Mouse (Mus musculus) CH12.LX (cell line): ENCODE results near the gene Snx4. TPM values are rescaled to one million over a fixed set of nuclear protein-coding genes. Genes with fewer than 3 reads are reported as not detected.
A peak's percentile ranks its signal among the peaks of the same experiment; 100 is the strongest.

Experiments
- DNase-seq: peaks from one replicate; pipeline ENCODE4 v3.0.0-alpha.2; 2013; ENCODE audit errors: extremely low read depth
- H3K27ac ChIP-seq: 2 replicates; pipeline ENCODE4 v1.5.1; 2012; ENCODE audit warnings: low read depth, mild to moderate bottlenecking, control low read depth, moderate library complexity; ENCODE audit not compliant: insufficient read depth
- H3K27me3 ChIP-seq: replicated peaks from 2 replicates; pipeline ENCODE3; 2012; ENCODE audit warnings: inconsistent platforms
- H3K36me3 ChIP-seq, 2 experiments: replicated peaks in 1 of 2; 2 replicates each; pipeline versions ENCODE3 to v1.6.1; 2012; ENCODE audit warnings: inconsistent platforms in 1 of 2, low read length in 1 of 2, mild to moderate bottlenecking in 1 of 2, mixed read lengths in 1 of 2, moderate library complexity in 1 of 2; ENCODE audit not compliant: control insufficient read depth in 1 of 2, insufficient read depth in 1 of 2
- H3K4me1 ChIP-seq, 2 experiments: 2 replicates each; pipeline ENCODE4 v1.6.1; 2012; ENCODE audit warnings: inconsistent platforms in 1 of 2, moderate library complexity in 1 of 2; ENCODE audit not compliant: insufficient read depth in 2 of 2, control insufficient read depth in 1 of 2
- H3K4me2 ChIP-seq: 2 replicates; pipeline ENCODE4 v1.6.1; 2012; ENCODE audit warnings: low read depth, mild to moderate bottlenecking, control low read depth; ENCODE audit not compliant: poor library complexity, insufficient read depth, severe bottlenecking
- H3K4me3 ChIP-seq, 3 experiments: fragments of 150-350 bp in 1 of 3; sonication (generic) in 1 of 3; replicated peaks in 1 of 3; 2 replicates each; pipeline versions ENCODE3 to v1.5.1; 2011 to 2012; ENCODE audit warnings: low read depth in 2 of 3, low read length in 2 of 3, mild to moderate bottlenecking in 2 of 3, moderate library complexity in 2 of 3, control low read depth in 1 of 3, improper control_type of control experiment in 1 of 3, inconsistent platforms in 1 of 3, mixed read lengths in 1 of 3; ENCODE audit not compliant: poor library complexity in 1 of 3
- H3K79me2 ChIP-seq: replicated peaks from 2 replicates; pipeline ENCODE4 v1.6.1; 2012; ENCODE audit warnings: mild to moderate bottlenecking, moderate library complexity; ENCODE audit not compliant: control insufficient read depth, poor library complexity, insufficient read depth, severe bottlenecking; ENCODE audit errors: extremely low read depth
- H3K9ac ChIP-seq: 2 replicates; pipeline ENCODE4 v1.6.1; 2012; ENCODE audit warnings: low read depth, mild to moderate bottlenecking, control low read depth, moderate library complexity; ENCODE audit not compliant: insufficient read depth
- H3K9me3 ChIP-seq: replicated peaks from 2 replicates; pipeline ENCODE3; 2012; ENCODE audit warnings: low read length, inconsistent platforms, mixed read lengths
- BHLHE40 ChIP-seq: IDR thresholded peaks from 2 replicates; pipeline ENCODE4 v1.6.1; 2011; ENCODE audit warnings: mild to moderate bottlenecking, low read depth, low read length, improper control_type of control experiment
- CHD1 ChIP-seq: IDR thresholded peaks from 2 replicates; pipeline ENCODE4 v1.6.1; 2012; ENCODE audit warnings: low read depth, low read length, improper control_type of control experiment, inconsistent platforms
- CHD2 ChIP-seq: IDR thresholded peaks from 2 replicates; pipeline ENCODE4 v1.6.1; 2011; ENCODE audit warnings: low read length, improper control_type of control experiment
- CTCF ChIP-seq, 2 experiments: IDR thresholded peaks in 1 of 2; conservative IDR thresholded peaks in 1 of 2; 2 replicates each; pipeline ENCODE4 v1.5.1; 2011 to 2012; ENCODE audit warnings: low read depth in 2 of 2, low read length in 2 of 2, improper control_type of control experiment in 1 of 2, inconsistent platforms in 1 of 2, mild to moderate bottlenecking in 1 of 2, moderate library complexity in 1 of 2
- E2F4 ChIP-seq: IDR thresholded peaks from 2 replicates; pipeline ENCODE4 v1.6.1; 2011; ENCODE audit warnings: low read depth, low read length, improper control_type of control experiment; ENCODE audit not compliant: insufficient replicate concordance
- ELF1 ChIP-seq: IDR thresholded peaks from 2 replicates; pipeline ENCODE4 v1.6.1; 2014; ENCODE audit warnings: low read depth, mild to moderate bottlenecking, inconsistent platforms, low read length, improper control_type of control experiment
- EP300 ChIP-seq: IDR thresholded peaks from 2 replicates; pipeline ENCODE4 v1.6.1; 2011; ENCODE audit warnings: low read length, improper control_type of control experiment
- ETS1 ChIP-seq: conservative IDR thresholded peaks from 2 replicates; pipeline ENCODE4 v1.6.1; 2012; ENCODE audit warnings: low read depth, mild to moderate bottlenecking, inconsistent platforms, low read length, improper control_type of control experiment, moderate library complexity
- GABPA ChIP-seq: IDR thresholded peaks from 2 replicates; pipeline ENCODE4 v1.6.1; 2012; ENCODE audit warnings: low read depth, low read length, improper control_type of control experiment, inconsistent platforms; ENCODE audit not compliant: insufficient replicate concordance
- HCFC1 ChIP-seq: IDR thresholded peaks from 2 replicates; pipeline ENCODE4 v1.6.1; 2012; ENCODE audit warnings: low read depth, mild to moderate bottlenecking, inconsistent platforms, low read length, improper control_type of control experiment
- IRF4 ChIP-seq: IDR thresholded peaks from 2 replicates; pipeline ENCODE4 v1.6.1; 2014; ENCODE audit warnings: low read depth, mild to moderate bottlenecking, inconsistent platforms, low read length, improper control_type of control experiment
- JUN ChIP-seq: IDR thresholded peaks from 2 replicates; pipeline ENCODE4 v1.6.1; 2011; ENCODE audit warnings: low read depth, mild to moderate bottlenecking, low read length, improper control_type of control experiment, moderate library complexity; ENCODE audit not compliant: insufficient read depth
- JUND ChIP-seq: conservative IDR thresholded peaks from 2 replicates; pipeline ENCODE4 v1.6.1; 2011; ENCODE audit warnings: low read depth, low read length, improper control_type of control experiment
- KAT2A ChIP-seq: IDR thresholded peaks from 2 replicates; pipeline ENCODE4 v1.6.1; 2012; ENCODE audit warnings: low read length, improper control_type of control experiment, inconsistent platforms; ENCODE audit not compliant: insufficient replicate concordance
- MAFK ChIP-seq: IDR thresholded peaks from 2 replicates; pipeline ENCODE4 v1.6.1; 2011; ENCODE audit warnings: low read length, improper control_type of control experiment; ENCODE audit not compliant: insufficient replicate concordance
- MAZ ChIP-seq: IDR thresholded peaks from 2 replicates; pipeline ENCODE4 v1.6.1; 2012; ENCODE audit warnings: low read depth, mild to moderate bottlenecking, inconsistent platforms, low read length, improper control_type of control experiment, moderate library complexity
- MEF2A ChIP-seq: IDR thresholded peaks from 2 replicates; pipeline ENCODE4 v1.6.1; 2014; ENCODE audit warnings: low read depth, mild to moderate bottlenecking, inconsistent platforms, low read length, improper control_type of control experiment, borderline replicate concordance
- MXI1 ChIP-seq: IDR thresholded peaks from 2 replicates; pipeline ENCODE4 v1.6.1; 2011; ENCODE audit warnings: mild to moderate bottlenecking, low read depth, low read length, improper control_type of control experiment
- MYC ChIP-seq: IDR thresholded peaks from 2 replicates; pipeline ENCODE4 v1.6.1; 2011; ENCODE audit warnings: low read depth, mild to moderate bottlenecking, improper control_type of control experiment, low read length
- NELFE ChIP-seq: IDR thresholded peaks from 2 replicates; pipeline ENCODE4 v1.6.1; 2011; ENCODE audit warnings: low read depth, low read length, improper control_type of control experiment
- NRF1 ChIP-seq: IDR thresholded peaks from 2 replicates; pipeline ENCODE4 v1.6.1; 2014; ENCODE audit warnings: low read depth, mild to moderate bottlenecking, inconsistent platforms, low read length, improper control_type of control experiment, moderate library complexity
- PAX5 ChIP-seq: IDR thresholded peaks from 2 replicates; pipeline ENCODE4 v1.6.1; 2012; ENCODE audit warnings: low read length, inconsistent platforms, mixed read lengths
- POLR2A ChIP-seq: IDR thresholded peaks from 2 replicates; pipeline ENCODE4 v1.6.1; 2011; ENCODE audit warnings: low read depth, mild to moderate bottlenecking, improper control_type of control experiment, low read length
- POLR2AphosphoS2 ChIP-seq: IDR thresholded peaks from 2 replicates; pipeline ENCODE4 v1.6.1; 2011; ENCODE audit warnings: low read depth, low read length, improper control_type of control experiment
- RAD21 ChIP-seq: IDR thresholded peaks from 2 replicates; pipeline ENCODE4 v1.6.1; 2011; ENCODE audit warnings: low read depth, mild to moderate bottlenecking, low read length, improper control_type of control experiment, moderate library complexity
- RCOR1 ChIP-seq: conservative IDR thresholded peaks from 2 replicates; pipeline ENCODE4 v1.6.1; 2012; ENCODE audit warnings: low read depth, mild to moderate bottlenecking, inconsistent platforms, low read length, improper control_type of control experiment
- SIN3A ChIP-seq: IDR thresholded peaks from 2 replicates; pipeline ENCODE4 v1.6.1; 2012; ENCODE audit warnings: low read length, improper control_type of control experiment, inconsistent platforms
- SMC3 ChIP-seq: IDR thresholded peaks from 2 replicates; pipeline ENCODE4 v1.6.1; 2011; ENCODE audit warnings: low read depth, low read length, improper control_type of control experiment
- TBP ChIP-seq: conservative IDR thresholded peaks from 2 replicates; pipeline ENCODE4 v1.6.1; 2011; ENCODE audit warnings: low read depth, low read length, improper control_type of control experiment
- TCF12 ChIP-seq: IDR thresholded peaks from 2 replicates; pipeline ENCODE4 v1.6.1; 2014; ENCODE audit warnings: low read depth, mild to moderate bottlenecking, inconsistent platforms, low read length, improper control_type of control experiment
- UBTF ChIP-seq: IDR thresholded peaks from 2 replicates; pipeline ENCODE4 v1.6.1; 2012; ENCODE audit warnings: low read depth, mild to moderate bottlenecking, inconsistent platforms, low read length, improper control_type of control experiment, moderate library complexity
- USF1 ChIP-seq: IDR thresholded peaks from 2 replicates; pipeline ENCODE4 v1.6.1; 2014; ENCODE audit warnings: low read depth, mild to moderate bottlenecking, inconsistent platforms, low read length, improper control_type of control experiment
- USF2 ChIP-seq: conservative IDR thresholded peaks from 2 replicates; pipeline ENCODE4 v1.6.1; 2011; ENCODE audit warnings: low read depth, low read length, improper control_type of control experiment
- ZC3H11A ChIP-seq: IDR thresholded peaks from 2 replicates; pipeline ENCODE4 v1.6.1; 2012; ENCODE audit warnings: low read depth, mild to moderate bottlenecking, inconsistent platforms, low read length, improper control_type of control experiment
- ZKSCAN1 ChIP-seq: IDR thresholded peaks from 2 replicates; pipeline ENCODE4 v1.6.1; 2012; ENCODE audit warnings: low read depth, inconsistent platforms, low read length, improper control_type of control experiment, borderline replicate concordance
- ZMIZ1 ChIP-seq: IDR thresholded peaks from 2 replicates; pipeline ENCODE4 v1.6.1; 2012; ENCODE audit warnings: low read depth, mild to moderate bottlenecking, inconsistent platforms, low read length, improper control_type of control experiment
- ZNF384 ChIP-seq: IDR thresholded peaks from 2 replicates; pipeline ENCODE4 v1.6.1; 2012; ENCODE audit warnings: low read depth, low read length, improper control_type of control experiment, inconsistent platforms
- dilution Hi-C: fragments of 300-500 bp; cut with MboI; formaldehyde crosslinking; loops from 2 replicates; pipeline ENCODE4 v1.14.3; 2020; ENCODE audit warnings: low sequenced_read_pairs; ENCODE audit not compliant: extremely low pct_unique_long_range_greater_than_20kb, extremely low pct_ligation_motif_present
- in situ Hi-C: fragments of 300-500 bp; cut with MboI; formaldehyde crosslinking; loops from 3 replicates; pipeline ENCODE4 v1.14.3; 2019; ENCODE audit warnings: low sequenced_read_pairs, low pct_ligation_motif_present, low pct_unique_long_range_greater_than_20kb, mixed read lengths
- polyA plus RNA-seq: library from polyadenylated mRNA; unstranded; fragments of >175 nt; gene quantifications from 2 replicates; pipeline ENCODE4 v1.2.1, GENCODE M21; 2012; ENCODE audit warnings: low read depth; ENCODE audit not compliant: insufficient read length
- total RNA-seq, 2 experiments: library from RNA; depleted of rRNA; stranded (reverse); fragments of 300-350 nt in 1 of 2; fragments of >200 nt in 1 of 2; gene quantifications; 2 replicates each; pipeline ENCODE4 v1.2.3; 2012 to 2014

Gene Snx4
- total and polyA plus RNA-seq, 3 experiments = 77.9 to 168 (median 105) TPM

GRCm38 (mm10) chr16:33247006-33247405 lies 4.2 kb upstream of the Snx4 start (continued):
- peak; percentile 74; the same call in 1 of the 2 replicates for TF ChIP-seq MYC
- no peak for TF ChIP-seq ZMIZ1
- TF ChIP-seq, all 38 proteins: peak for 12

- H3K4me2 ChIP-seq = peak overlapping the region; percentile 81
- peaks cover 7 to 30% of the 10 kb centered on the region in 2 experiments for H3K36me3 ChIP-seq
- peak; percentile 50 for DNase-seq
- in situ Hi-C loops = no loop called here
- H3K9me3 ChIP-seq = peaks cover 3% of the 10 kb centered on the region
- peaks cover 22 to 61% of the 10 kb centered on the region in 2 experiments for H3K4me1 ChIP-seq
- H3K79me2 ChIP-seq = peaks cover 54% of the 10 kb centered on the region
- peak overlapping the region; percentile 80 for H3K9ac ChIP-seq
- dilution Hi-C loops = no loop called here
- no peaks in the 10 kb centered on the region for H3K27me3 ChIP-seq
- H3K4me3 ChIP-seq = peak overlapping the region; percentile 85 to 91 (median 85)
- peak overlapping the region; percentile 14; the same call in 1 of the 2 replicates for H3K27ac ChIP-seq
- TF ChIP-seq CHD1 = peak; percentile 90; the same call in 1 of the 2 replicates
- no peak for TF ChIP-seq GABPA
- no peak for TF ChIP-seq NELFE
- no peak for TF ChIP-seq SMC3
- TF ChIP-seq ZKSCAN1 = no peak
- TF ChIP-seq USF1 = no peak
- TF ChIP-seq MEF2A = no peak
- TF ChIP-seq MAZ = no peak
- no peak for TF ChIP-seq ZMIZ1
- peak; percentile 74 for TF ChIP-seq ELF1
- no peak for TF ChIP-seq PAX5
- TF ChIP-seq IRF4 = no peak
- no peak; the same call in 1 of the 2 replicates for TF ChIP-seq ZNF384
- no peak for TF ChIP-seq NRF1
- no peak for TF ChIP-seq KAT2A
- no peak for TF ChIP-seq JUN
- TF ChIP-seq ZC3H11A = no peak
- no peak for TF ChIP-seq TCF12
- TF ChIP-seq CTCF (conservative IDR thresholded peaks at IDR 0.05 in 1 of 2, IDR thresholded peaks at IDR 0.05 in 1 of 2; ENCODE audit: low read depth in 2 of 2, low read length in 2 of 2) = no peak
- no peak for TF ChIP-seq BHLHE40
- TF ChIP-seq RAD21 = no peak
- TF ChIP-seq JUND = no peak; the same call in 1 of the 2 replicates
- TF ChIP-seq ETS1 = no peak
- peak; percentile 53; the same call in 1 of the 2 replicates for TF ChIP-seq MYC
- no peak for TF ChIP-seq CHD2
- TF ChIP-seq MXI1 = 0 out of 2 replicates have a peak, but pooled peaks have one; percentile 19
- TF ChIP-seq UBTF = no peak
- no peak for TF ChIP-seq RCOR1
- no peak for TF ChIP-seq USF2
- 0 out of 2 replicates have a peak, but pooled peaks have one; percentile 15 for TF ChIP-seq SIN3A
- TF ChIP-seq POLR2A = no peak; the same call in 1 of the 2 replicates
- TF ChIP-seq TBP = peak; percentile 46; the same call in 1 of the 2 replicates
- 0 out of 2 replicates have a peak, but pooled peaks have one; percentile 69 for TF ChIP-seq E2F4
- TF ChIP-seq HCFC1 = peak; percentile 34; the same call in 1 of the 2 replicates
- TF ChIP-seq POLR2AphosphoS2 = no peak
- TF ChIP-seq MAFK = no peak; the same call in 1 of the 2 replicates
- no peak; the same call in 1 of the 2 replicates for TF ChIP-seq EP300
Observed at GRCm38 (mm10) chr16:33250651-33251120, 556 bp upstream of the Snx4 start.
